Mouse (Mus musculus) heart, adult 2 months (tissue): Measurements from ENCODE around the gene Tmem151b.

Source experiments
- CTCF ChIP-seq: fragments of 200-600 bp; IDR thresholded peaks from 2 replicates; pipeline ENCODE4 v1.8.1; 2022; ENCODE audit warnings: antibody characterized with exemption, mild to moderate bottlenecking, moderate library complexity
- EP300 ChIP-seq: fragments of 200-500 bp; IDR thresholded peaks from 2 replicates; pipeline ENCODE4 v1.6.1; 2011; ENCODE audit warnings: low read depth, low read length, control low read depth; ENCODE audit not compliant: insufficient read depth
- POLR2A ChIP-seq: fragments of 200-500 bp; IDR thresholded peaks from 2 replicates; pipeline ENCODE4 v1.6.1; 2011; ENCODE audit warnings: mild to moderate bottlenecking, low read depth, low read length, control low read depth; ENCODE audit not compliant: insufficient read depth

- TF ChIP-seq POLR2A (peak; percentile 75), CTCF (peak; percentile 95), EP300 (peak; percentile 83)
Measured at GRCm38 (mm10) chr17:45563655-45564530, 14.4 kb upstream of the Tmem151b start, which contains the start of gene Slc35b2.
